Mouse (Mus musculus) myocyte (in vitro differentiated cells): ENCODE results near the gene Tmem175.

Experiments
- E2F4 ChIP-seq: IDR thresholded peaks from one replicate; pipeline ENCODE4 v1.6.1; 2011; ENCODE audit warnings: mild to moderate bottlenecking, control low read depth, moderate library complexity; ENCODE audit not compliant: insufficient read depth
- MAX ChIP-seq: IDR thresholded peaks from one replicate; pipeline ENCODE4 v1.6.1; 2011; ENCODE audit warnings: low read depth, mild to moderate bottlenecking, control low read depth
- MYOD1 ChIP-seq, 3 experiments: IDR thresholded peaks; one replicate each; pipeline ENCODE4 v1.6.1; 2011; ENCODE audit warnings: control low read depth in 2 of 3, low read depth in 2 of 3, mild to moderate bottlenecking in 2 of 3, moderate library complexity in 1 of 3; ENCODE audit not compliant: insufficient read length in 2 of 3, control insufficient read depth in 1 of 3
- POLR2A ChIP-seq: IDR thresholded peaks from one replicate; pipeline ENCODE4 v1.6.1; 2011; ENCODE audit warnings: low read depth, mild to moderate bottlenecking, control low read depth, moderate library complexity; ENCODE audit not compliant: insufficient read length
- TCF12 ChIP-seq: IDR thresholded peaks from one replicate; pipeline ENCODE4 v1.6.1; 2011; ENCODE audit warnings: mild to moderate bottlenecking, control low read depth; ENCODE audit not compliant: poor library complexity, insufficient read depth, severe bottlenecking
- USF1 ChIP-seq: IDR thresholded peaks from one replicate; pipeline ENCODE4 v1.6.1; 2011; ENCODE audit warnings: low read depth, mild to moderate bottlenecking, control low read depth, moderate library complexity

GRCm38 (mm10) chr5:108648937-108649576 is 19.5 kb downstream of the Tmem175 start:
- TF ChIP-seq POLR2A (no peak), TCF12 (no peak), MYOD1 (IDR thresholded peaks at IDR 0.05; ENCODE audit: control insufficient read depth in 1 of 3, insufficient read length in 2 of 3, low read depth in 2 of 3) (no peak), MAX (no peak), USF1 (no peak), E2F4 (no peak)
